In genomic region chr11:117541205-117541884, GRCm38 (mm10) we compare ENCODE assay signal across 9 mouse cellular contexts. TPM values are rescaled to one million over a fixed set of nuclear protein-coding genes. Genes with fewer than 3 reads are reported as not detected.
DNase-seq lines count a peak whose midpoint lies in the region; ATAC-seq and TF ChIP-seq lines count a peak whose summit lies in the region.
"Had no signal": no experiment of that assay in that cellular context is flagged by ENCODE, and none has a peak within 500 bp of the region (broad histone marks: within the 10 kb centered on the region; RNA-seq: fewer than 3 reads in every experiment).

No protein-coding gene starts in this region.

- H3K36me3 ChIP-seq in liver, embryonic 11.5 days (ENCODE audit: control insufficient read depth, insufficient read depth, low read length) = no peaks in the 10 kb centered on the region
- H3K36me3 ChIP-seq in forebrain, embryonic 11.5 days (ENCODE audit: control insufficient read depth, insufficient read depth, low read length) = no peaks in the 10 kb centered on the region
- no peaks in the 10 kb centered on the region for H3K36me3 ChIP-seq in hindbrain, embryonic 15.5 days
- H3K36me3 ChIP-seq in limb, embryonic 14.5 days (ENCODE audit: control insufficient read depth, insufficient read depth, low read length) = no peaks in the 10 kb centered on the region
- H3K36me3 ChIP-seq in liver, postnatal 0 days (replicated peaks; ENCODE audit: insufficient read depth, low read length) = no peaks in the 10 kb centered on the region

- WGBS in liver, embryonic 11.5 days = 14% methylated on average over 6 of the region's 6 CpGs
- WGBS in forebrain, embryonic 11.5 days = 8% methylated on average over 6 of the region's 6 CpGs
- 4% methylated on average over 6 of the region's 6 CpGs for WGBS in hindbrain, embryonic 15.5 days
- 9% methylated on average over 6 of the region's 6 CpGs for WGBS in limb, embryonic 14.5 days
- WGBS in liver, postnatal 0 days (ENCODE audit: insufficient replicate concordance) = 7% methylated on average over 6 of the region's 6 CpGs

- no peak overlapping the region for H3K4me3 ChIP-seq in liver, embryonic 11.5 days (ENCODE audit: low read depth, low read length)
- H3K4me3 ChIP-seq in forebrain, embryonic 11.5 days (ENCODE audit: low read depth, low read length) = no peak overlapping the region
- H3K4me3 ChIP-seq in hindbrain, embryonic 15.5 days = no peak overlapping the region
- H3K4me3 ChIP-seq in limb, embryonic 14.5 days (replicated peaks; ENCODE audit: low read length) = no peak overlapping the region
- no peak overlapping the region for H3K4me3 ChIP-seq in liver, postnatal 0 days (ENCODE audit: low read depth, low read length)

- no peak overlapping the region for H3K9ac ChIP-seq in liver, embryonic 11.5 days (ENCODE audit: low read depth, low read length)
- H3K9ac ChIP-seq in forebrain, embryonic 11.5 days (ENCODE audit: low read length) = peak overlapping the region; percentile 2; the same call in 1 of the 2 replicates
- 0 out of 2 replicates have a peak overlapping the region, but pooled peaks have one; percentile 2 for H3K9ac ChIP-seq in hindbrain, embryonic 15.5 days
- H3K9ac ChIP-seq in limb, embryonic 14.5 days (ENCODE audit: low read depth, low read length, severe bottlenecking) = no peak overlapping the region
- no peak overlapping the region for H3K9ac ChIP-seq in liver, postnatal 0 days (replicated peaks)

- H3K27ac ChIP-seq in liver, embryonic 11.5 days (ENCODE audit: low read depth, low read length) = no peak overlapping the region
- peak overlapping the region; percentile 75 for H3K27ac ChIP-seq in forebrain, embryonic 11.5 days (ENCODE audit: low read depth, low read length)
- H3K27ac ChIP-seq in hindbrain, embryonic 15.5 days (replicated peaks) = peak overlapping the region; percentile 82
- H3K27ac ChIP-seq in limb, embryonic 14.5 days (replicated peaks; ENCODE audit: low read depth, low read length) = 0 out of 2 replicates have a peak overlapping the region, but pooled peaks have one; percentile 1
- H3K27ac ChIP-seq in liver, postnatal 0 days (ENCODE audit: low read depth) = no peak overlapping the region

- peak; percentile 13 for DNase-seq in liver
- DNase-seq in liver, embryonic 11.5 days (ENCODE audit: low spot score) = no peak
- peak; percentile 71 for DNase-seq in forebrain, embryonic 11.5 days (ENCODE audit: low spot score)
- peak; percentile 70 for DNase-seq in limb, embryonic 14.5 days (ENCODE audit: low spot score)
- peak; percentile 86 for DNase-seq in retina, postnatal 1 day
- DNase-seq in liver, postnatal 0 days = no peak

- H3K27me3 ChIP-seq in liver, embryonic 11.5 days (replicated peaks; ENCODE audit: control insufficient read depth, insufficient read depth, low read length) = no peaks in the 10 kb centered on the region; the same call in none of the 2 replicates
- no peaks in the 10 kb centered on the region for H3K27me3 ChIP-seq in forebrain, embryonic 11.5 days (ENCODE audit: control insufficient read depth, insufficient read depth, low read length)
- no peaks in the 10 kb centered on the region for H3K27me3 ChIP-seq in hindbrain, embryonic 15.5 days
- no peaks in the 10 kb centered on the region for H3K27me3 ChIP-seq in limb, embryonic 14.5 days (ENCODE audit: control insufficient read depth, insufficient read depth, low read length)
- no peaks in the 10 kb centered on the region for H3K27me3 ChIP-seq in liver, postnatal 0 days (ENCODE audit: insufficient read depth, low read length)

- TF ChIP-seq POLR2A in limb, embryonic 14.5 days (IDR thresholded peaks at IDR 0.05; ENCODE audit: borderline replicate concordance, extremely low read depth, insufficient read depth, insufficient read length) = no peak

- TF ChIP-seq CTCF in liver, postnatal 0 days (IDR thresholded peaks at IDR 0.05; ENCODE audit: low read depth) = no peak

- H3K4me2 ChIP-seq in liver, embryonic 11.5 days = no peak overlapping the region
- H3K4me2 ChIP-seq in forebrain, embryonic 11.5 days (ENCODE audit: low read depth, low read length, severe bottlenecking) = peak overlapping the region; percentile 15; the same call in 1 of the 2 replicates
- H3K4me2 ChIP-seq in hindbrain, embryonic 15.5 days = peak overlapping the region; percentile 24
- no peak overlapping the region for H3K4me2 ChIP-seq in limb, embryonic 14.5 days (replicated peaks; ENCODE audit: low read depth, low read length, severe bottlenecking)
- no peak overlapping the region for H3K4me2 ChIP-seq in liver, postnatal 0 days (ENCODE audit: low read depth, low read length)

- H3K9me3 ChIP-seq in liver, embryonic 11.5 days (ENCODE audit: control insufficient read depth, low read length) = no peaks in the 10 kb centered on the region
- H3K9me3 ChIP-seq in forebrain, embryonic 11.5 days (ENCODE audit: control insufficient read depth, low read length) = no peaks in the 10 kb centered on the region
- no peaks in the 10 kb centered on the region for H3K9me3 ChIP-seq in hindbrain, embryonic 15.5 days
- no peaks in the 10 kb centered on the region for H3K9me3 ChIP-seq in limb, embryonic 14.5 days (ENCODE audit: control insufficient read depth, low read length)
- H3K9me3 ChIP-seq in liver, postnatal 0 days (ENCODE audit: low read length) = no peaks in the 10 kb centered on the region

- H3K4me1 ChIP-seq in liver, embryonic 11.5 days (replicated peaks; ENCODE audit: control insufficient read depth, insufficient read depth, low read length) = no peaks in the 10 kb centered on the region
- H3K4me1 ChIP-seq in forebrain, embryonic 11.5 days (replicated peaks; ENCODE audit: control insufficient read depth, insufficient read depth, low read length) = peaks cover 19% of the 10 kb centered on the region
- H3K4me1 ChIP-seq in hindbrain, embryonic 15.5 days (replicated peaks) = peaks cover 42% of the 10 kb centered on the region
- peaks cover 9% of the 10 kb centered on the region for H3K4me1 ChIP-seq in limb, embryonic 14.5 days (ENCODE audit: control insufficient read depth, insufficient read depth, low read length)
- H3K4me1 ChIP-seq in liver, postnatal 0 days (ENCODE audit: insufficient read depth) = no peaks in the 10 kb centered on the region

- ATAC-seq in liver, embryonic 11.5 days (replicated peaks; ENCODE audit: low FRiP score) = no peak
- peak; percentile 85 for ATAC-seq in forebrain, embryonic 11.5 days (replicated peaks; ENCODE audit: low FRiP score)
- ATAC-seq in hindbrain, embryonic 15.5 days (ENCODE audit: low FRiP score, low read depth) = peak; percentile 76
- peak; percentile 68; the same call in 1 of the 2 replicates for ATAC-seq in limb, embryonic 14.5 days (ENCODE audit: low FRiP score, low read depth)
- ATAC-seq in monocyte, adult 5-6 weeks (replicated peaks; ENCODE audit: insufficient number of reproducible peaks, low FRiP score, low TSS enrichment, poor library complexity, severe bottlenecking) = no peak
- ATAC-seq in liver, postnatal 0 days = no peak

- TF ChIP-seq EP300 in liver, postnatal 0 days (IDR thresholded peaks at IDR 0.05; ENCODE audit: low read depth) = no peak

RNA-seq across cellular contexts. Expression of gene Gm11733, which starts 57.2 kb away (rescaled TPM):
- polyA plus RNA-seq in liver, embryonic 11.5 days (2014; fragmentation: Nextera tagmentation; extraction: Ambion mirVana) = not detected in 2 replicates
- polyA plus RNA-seq in forebrain, embryonic 11.5 days (2014; fragmentation: Nextera tagmentation; extraction: Ambion mirVana) = not detected in 2 replicates
- polyA plus RNA-seq in hindbrain, embryonic 15.5 days (2015; fragmentation: Nextera tagmentation; extraction: Ambion mirVana) = not detected in 2 replicates
- not detected in 2 replicates for polyA plus RNA-seq in limb, embryonic 14.5 days (2012; rRNA removed)
- polyA plus RNA-seq in limb, embryonic 14.5 days (2014; fragmentation: Nextera tagmentation; extraction: Ambion mirVana) = 0.08 TPM in 1 of 2 replicates, not detected in the other
- not detected in 3 replicates for total RNA-seq in monocyte, adult 5-6 weeks (2017)
- polyA plus RNA-seq in liver, postnatal 0 days (2015; fragmentation: Nextera tagmentation; extraction: Ambion mirVana) = not detected in 2 replicates
- polyA plus RNA-seq: spleen, adult 2 months had no signal

Comparison
In these comparisons a context has a peak if more than half of its experiments do, and no peak if none do; other contexts are left out.
1. DNase-seq: peak in liver (single experiment), forebrain, embryonic 11.5 days (single experiment), limb, embryonic 14.5 days (single experiment) and retina, postnatal 1 day (single experiment); none in liver, embryonic 11.5 days (single experiment) and liver, postnatal 0 days (single experiment).
2. ATAC-seq: peak in forebrain, embryonic 11.5 days (single experiment), hindbrain, embryonic 15.5 days (single experiment) and limb, embryonic 14.5 days (single experiment); none in liver, embryonic 11.5 days (single experiment), monocyte, adult 5-6 weeks (single experiment) and liver, postnatal 0 days (single experiment).
3. H3K27ac ChIP-seq: peak in forebrain, embryonic 11.5 days (single experiment), hindbrain, embryonic 15.5 days (single experiment) and limb, embryonic 14.5 days (single experiment); none in liver, embryonic 11.5 days (single experiment) and liver, postnatal 0 days (single experiment).
4. H3K4me2 ChIP-seq: peak in forebrain, embryonic 11.5 days (single experiment) and hindbrain, embryonic 15.5 days (single experiment); none in liver, embryonic 11.5 days (single experiment), limb, embryonic 14.5 days (single experiment) and liver, postnatal 0 days (single experiment).
5. H3K9ac ChIP-seq: peak in forebrain, embryonic 11.5 days (single experiment) and hindbrain, embryonic 15.5 days (single experiment); none in liver, embryonic 11.5 days (single experiment), limb, embryonic 14.5 days (single experiment) and liver, postnatal 0 days (single experiment).